ENCODE assay signal across 9 mouse cellular contexts in the genomic region with DNA sequence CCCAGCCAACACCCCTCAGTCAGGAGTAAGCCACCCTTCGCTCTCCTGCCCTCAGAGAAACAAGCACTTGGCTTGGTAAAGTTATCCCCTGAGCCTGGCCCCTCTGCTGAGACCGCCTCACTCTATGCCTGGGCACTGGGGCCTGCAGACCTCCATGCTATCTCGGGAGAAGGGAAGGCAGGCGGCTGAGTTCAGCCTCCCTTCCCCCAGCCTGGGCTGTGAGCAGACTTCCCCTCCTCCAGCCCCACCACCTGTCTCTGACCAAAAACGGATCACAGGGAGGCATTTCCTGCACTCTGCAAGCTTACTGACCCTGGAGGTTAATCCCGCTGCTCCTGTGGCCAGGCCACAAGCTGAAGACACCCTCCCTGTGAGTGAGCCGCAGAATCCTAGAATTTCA.
DNase-seq lines count a peak whose midpoint lies in the region; ATAC-seq lines count a peak whose summit lies in the region.
"Had no signal": no experiment of that assay in that cellular context is flagged by ENCODE, and none has a peak within 500 bp of the region (broad histone marks: within the 10 kb centered on the region; RNA-seq: fewer than 3 reads in every experiment).

No protein-coding gene starts in this region.

- H3K27me3 ChIP-seq in heart, embryonic 13.5 days (replicated peaks): no peaks in the 10 kb centered on the region
- no peaks in the 10 kb centered on the region for H3K27me3 ChIP-seq in midbrain, embryonic 14.5 days (ENCODE audit: control insufficient read depth, insufficient read depth, low read length)

- H3K36me3 ChIP-seq in heart, embryonic 13.5 days: peaks cover 23% of the 10 kb centered on the region
- H3K36me3 ChIP-seq in midbrain, embryonic 14.5 days (ENCODE audit: control insufficient read depth, insufficient read depth, low read length): no peaks in the 10 kb centered on the region

- 10% methylated on average over 7 of the region's 7 CpGs for WGBS in heart, embryonic 13.5 days
- 23% methylated on average over 7 of the region's 7 CpGs for WGBS in midbrain, embryonic 14.5 days

- DNase-seq in heart, adult 9 months (ENCODE audit: low spot score in 2 of 2): no peak
- DNase-seq in cerebellum, adult 9-11 months: peak; percentile 83
- peak; percentile 33 for DNase-seq in midbrain, embryonic 14.5 days
- DNase-seq in layer of hippocampus, adult 8-10 months (ENCODE audit: low spot score in 2 of 2): no peak
- no peak for DNase-seq in frontal cortex, postnatal 14 days (ENCODE audit: low spot score in 2 of 2)
- no peak for DNase-seq in MN1 (ENCODE audit: low spot score)
- DNase-seq: forebrain, postnatal 0 days had no signal

- peak overlapping the region; percentile 42 for H3K4me2 ChIP-seq in heart, embryonic 13.5 days
- H3K4me2 ChIP-seq in midbrain, embryonic 14.5 days (ENCODE audit: low read length): no peak overlapping the region

- peak; percentile 47; the same call in 1 of the 2 replicates for ATAC-seq in heart, embryonic 13.5 days (ENCODE audit: extremely low read depth, insufficient number of reproducible peaks, low FRiP score, low TSS enrichment)
- peak; percentile 52 to 55 for ATAC-seq in hematopoietic stem cell, adult 5-6 weeks (replicated peaks in 1 of 2; ENCODE audit: insufficient read depth in 1 of 2, low FRiP score in 2 of 2, low TSS enrichment in 1 of 2, low read depth in 1 of 2, poor library complexity in 2 of 2, severe bottlenecking in 2 of 2)
- no peak for ATAC-seq in midbrain, embryonic 14.5 days (ENCODE audit: low FRiP score, low TSS enrichment)
- ATAC-seq: forebrain, postnatal 0 days had no signal

- H3K4me1 ChIP-seq in heart, embryonic 13.5 days: peaks cover 55% of the 10 kb centered on the region
- peaks cover 19% of the 10 kb centered on the region; the same call in 1 of the 2 replicates for H3K4me1 ChIP-seq in midbrain, embryonic 14.5 days (ENCODE audit: control insufficient read depth, insufficient read depth, low read length)

- H3K27ac ChIP-seq in heart, embryonic 13.5 days (replicated peaks): peak overlapping the region; percentile 94
- no peak overlapping the region for H3K27ac ChIP-seq in midbrain, embryonic 14.5 days (replicated peaks; ENCODE audit: low read depth, low read length)

- no peak overlapping the region for H3K4me3 ChIP-seq in heart, embryonic 13.5 days
- no peak overlapping the region for H3K4me3 ChIP-seq in midbrain, embryonic 14.5 days (replicated peaks; ENCODE audit: low read depth, low read length)

- H3K9me3 ChIP-seq in heart, embryonic 13.5 days: no peaks in the 10 kb centered on the region
- no peaks in the 10 kb centered on the region for H3K9me3 ChIP-seq in midbrain, embryonic 14.5 days (ENCODE audit: control insufficient read depth, low read length)

- peak overlapping the region; percentile 74 for H3K9ac ChIP-seq in heart, embryonic 13.5 days
- H3K9ac ChIP-seq in midbrain, embryonic 14.5 days (replicated peaks; ENCODE audit: low read length): no peak overlapping the region
- H3K9ac ChIP-seq: forebrain, postnatal 0 days had no signal

Comparison
In these comparisons a context has a peak if more than half of its experiments do, and no peak if none do; other contexts are left out.
1. DNase-seq: peak in cerebellum, adult 9-11 months (single experiment) and midbrain, embryonic 14.5 days (single experiment); none in heart, adult 9 months (0 of 2), layer of hippocampus, adult 8-10 months (0 of 2), frontal cortex, postnatal 14 days (0 of 2) and MN1 (single experiment).